Mouse (Mus musculus): ENCODE results near the gene Med27.

The Med27 gene

DNA sequence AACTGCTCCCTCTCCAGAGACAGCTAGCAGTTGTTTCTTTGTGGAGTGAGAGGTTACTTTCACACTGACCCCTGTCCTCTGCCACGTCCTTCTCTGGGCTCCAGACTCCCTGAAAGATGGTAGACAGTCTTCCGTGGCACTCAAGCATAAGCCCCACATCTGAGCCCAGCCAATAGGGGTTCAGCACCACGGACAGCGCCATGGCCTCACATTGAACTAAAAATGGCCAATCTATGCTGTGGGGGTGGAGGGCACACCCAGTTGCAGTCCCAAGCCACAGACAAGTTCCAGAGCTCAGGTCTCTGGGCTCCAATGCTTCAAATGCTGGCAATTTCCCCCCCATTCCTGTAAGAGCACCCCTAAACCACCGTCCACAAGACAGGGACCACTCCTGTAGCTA lies 227.0 kb downstream of the Med27 start:
- DNase-seq: no peak

GRCm38 (mm10) chr2:29574187-29574586 lies 227.6 kb downstream of the Med27 start:
- no peak for DNase-seq

Measured in layer of hippocampus, adult 9-11 months (tissue).